Mouse (Mus musculus) 416B (cell line): ENCODE data around the gene Hist1h4j.

Experiments
- DNase-seq: peaks from one replicate; pipeline ENCODE4 v3.0.0; 2011; ENCODE audit warnings: low read depth

The Hist1h4j gene

DNA sequence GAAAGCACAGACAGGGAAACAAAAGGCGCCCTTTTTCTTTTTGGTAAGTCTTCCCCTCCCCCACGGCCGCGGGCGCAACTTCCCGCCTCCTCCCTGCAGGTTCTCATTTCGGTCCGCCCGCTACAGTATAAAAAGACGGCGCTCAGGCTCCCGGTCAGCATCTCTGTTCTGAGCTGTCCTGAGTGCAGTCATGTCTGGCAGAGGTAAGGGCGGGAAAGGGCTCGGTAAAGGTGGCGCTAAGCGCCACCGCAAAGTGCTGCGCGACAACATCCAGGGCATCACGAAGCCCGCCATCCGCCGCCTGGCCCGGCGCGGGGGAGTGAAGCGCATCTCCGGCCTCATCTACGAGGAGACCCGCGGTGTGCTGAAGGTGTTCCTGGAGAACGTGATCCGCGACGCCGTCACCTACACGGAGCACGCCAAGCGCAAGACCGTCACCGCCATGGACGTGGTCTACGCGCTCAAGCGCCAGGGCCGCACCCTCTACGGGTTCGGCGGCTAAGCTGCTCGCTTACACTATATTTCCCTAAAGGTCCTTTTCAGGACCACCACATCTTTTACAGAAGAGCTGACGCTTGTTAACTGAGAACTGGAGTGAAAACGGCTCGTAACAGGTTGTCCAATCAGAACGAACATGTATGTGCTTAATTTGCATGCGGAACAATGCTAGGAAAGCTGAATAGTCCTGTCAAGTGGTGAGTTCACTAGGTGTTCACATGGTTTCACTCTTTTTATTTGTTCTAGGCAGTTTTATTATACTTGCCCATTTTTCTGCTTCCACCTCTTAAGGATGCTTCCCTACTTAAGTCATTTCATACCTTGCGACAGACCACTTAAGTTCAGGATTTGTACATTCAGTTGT, at the start of gene Hist1h4j:
TSS of gene Hist1h4j (plus strand) at position 159 of the 862 bp plus-strand sequence.
- peak; percentile 97 for DNase-seq

DNA sequence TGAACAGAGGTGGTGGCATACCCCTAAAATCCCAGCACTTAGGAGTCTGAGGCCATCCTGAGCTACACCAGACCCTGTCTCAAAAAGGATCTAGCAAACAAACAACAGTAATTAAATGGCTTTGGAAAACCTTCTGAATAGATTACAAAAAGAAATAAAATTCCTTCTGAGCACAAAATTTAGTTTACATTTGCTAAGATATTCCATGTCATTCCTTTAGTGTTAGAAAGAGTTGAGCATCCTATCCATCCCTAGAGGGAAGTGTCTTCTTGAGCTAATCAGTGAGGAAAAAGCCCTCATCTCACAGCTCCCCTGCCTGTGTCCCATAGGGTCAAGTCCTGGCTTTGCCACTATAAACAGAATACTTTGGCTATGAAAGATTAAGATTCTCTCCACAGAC, 37.1 kb upstream of the Hist1h4j start, which contains the start of gene Olfr1359:
TSS of gene Olfr1359 (plus strand) at position 301 of the 400 bp plus-strand sequence.
- DNase-seq = no peak

DNA sequence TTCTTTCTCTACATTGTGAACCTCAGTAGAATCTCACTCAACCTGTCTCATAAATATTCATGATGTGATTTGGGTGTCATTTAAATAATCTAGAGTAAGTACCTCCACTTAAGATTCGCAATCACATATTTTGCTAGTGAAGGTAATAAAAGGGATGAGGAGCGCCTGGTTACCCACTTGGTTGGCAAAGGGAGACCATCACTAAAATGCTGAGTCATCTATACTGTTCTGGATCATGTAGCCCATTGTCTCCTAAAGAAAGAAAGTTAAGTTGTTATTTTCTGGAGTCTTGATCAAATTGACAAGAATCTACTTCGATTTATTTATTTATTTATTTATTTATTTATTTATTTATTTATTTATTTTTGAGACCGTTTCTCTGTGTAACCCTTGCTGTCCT, 28.2 kb upstream of the Hist1h4j start:
- no peak for DNase-seq

DNA sequence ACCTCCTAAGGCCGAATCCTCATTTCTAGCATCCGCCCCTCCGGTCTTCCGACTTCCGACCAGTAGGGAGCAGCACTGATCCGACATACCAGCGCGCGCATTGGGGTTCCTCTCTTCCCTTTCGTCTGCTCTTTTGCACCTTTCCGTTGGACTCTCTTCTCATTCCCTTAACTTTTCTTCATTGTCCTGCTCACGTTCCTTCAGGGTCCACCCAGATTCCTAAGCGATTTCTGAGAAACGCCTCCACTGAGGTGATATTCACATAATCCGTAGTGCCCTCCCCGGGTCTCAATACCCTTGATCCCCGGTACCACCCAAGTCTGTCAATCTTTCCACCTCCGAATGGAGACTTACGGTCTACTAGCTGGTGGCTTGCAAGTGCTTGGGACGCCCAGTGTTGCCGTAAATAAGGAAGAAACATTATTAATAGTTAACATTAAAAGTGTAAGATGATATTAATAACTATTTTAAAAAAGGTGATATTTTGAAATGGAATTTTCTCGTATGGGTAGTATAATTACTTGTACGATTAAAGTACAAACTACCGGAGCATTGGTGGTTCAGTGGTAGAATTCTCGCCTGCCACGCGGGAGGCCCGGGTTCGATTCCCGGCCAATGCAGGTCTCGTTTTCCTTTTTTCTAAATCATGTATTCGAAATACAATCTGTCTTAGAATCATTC, 24.7 kb upstream of the Hist1h4j start:
- peak; percentile 90 for DNase-seq

DNA sequence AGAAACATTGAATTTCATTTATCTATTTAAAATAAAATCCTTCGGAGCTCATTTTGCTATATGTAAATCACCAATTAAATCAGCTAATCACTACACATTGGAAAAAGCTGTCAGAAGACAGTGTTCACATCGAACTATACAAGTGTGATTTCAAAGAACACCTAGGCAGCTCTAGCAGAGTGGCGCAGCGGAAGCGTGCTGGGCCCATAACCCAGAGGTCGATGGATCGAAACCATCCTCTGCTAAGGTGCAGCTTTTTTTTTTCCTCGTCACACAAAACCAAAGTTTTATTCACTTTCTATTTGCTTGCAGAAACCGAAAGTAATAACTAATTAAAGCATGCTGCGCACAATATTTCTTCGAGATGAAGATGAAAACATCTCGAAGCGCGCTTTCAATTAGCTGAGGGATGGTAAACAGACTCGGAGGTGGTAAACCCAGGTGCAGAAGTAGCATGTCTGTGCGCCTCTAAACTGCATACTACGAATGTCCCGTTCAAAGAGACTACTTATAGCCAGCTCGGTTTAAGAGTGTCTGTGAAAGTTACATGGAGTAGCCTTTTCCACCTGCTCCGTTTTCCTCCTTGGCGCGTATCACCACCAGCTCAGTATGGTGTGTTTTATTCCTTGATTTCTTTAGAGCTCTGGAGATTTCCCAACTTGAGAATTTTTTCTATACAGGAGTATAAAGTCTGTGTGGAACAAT, 23.9 kb upstream of the Hist1h4j start:
- DNase-seq = peak; percentile 88

DNA sequence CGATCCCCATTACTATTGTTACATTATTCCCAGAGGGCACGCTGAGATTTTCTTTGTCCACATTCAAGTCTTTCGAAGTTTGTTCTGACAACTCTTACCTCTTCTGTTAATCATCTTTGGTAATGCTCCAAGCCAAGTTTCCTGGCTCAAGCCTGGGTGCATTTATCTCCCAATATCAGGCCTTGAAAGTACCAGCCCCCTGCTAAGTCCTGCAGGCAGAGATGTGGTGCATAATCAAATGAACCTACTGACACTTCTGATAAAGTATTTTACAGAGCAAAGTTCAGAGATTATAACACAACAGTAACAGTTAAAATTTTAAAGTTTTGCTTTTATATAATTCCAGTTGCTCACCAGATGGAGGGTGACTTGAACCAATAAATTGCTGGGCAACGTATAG, 23.2 kb upstream of the Hist1h4j start:
- DNase-seq = peak; percentile 64

DNA sequence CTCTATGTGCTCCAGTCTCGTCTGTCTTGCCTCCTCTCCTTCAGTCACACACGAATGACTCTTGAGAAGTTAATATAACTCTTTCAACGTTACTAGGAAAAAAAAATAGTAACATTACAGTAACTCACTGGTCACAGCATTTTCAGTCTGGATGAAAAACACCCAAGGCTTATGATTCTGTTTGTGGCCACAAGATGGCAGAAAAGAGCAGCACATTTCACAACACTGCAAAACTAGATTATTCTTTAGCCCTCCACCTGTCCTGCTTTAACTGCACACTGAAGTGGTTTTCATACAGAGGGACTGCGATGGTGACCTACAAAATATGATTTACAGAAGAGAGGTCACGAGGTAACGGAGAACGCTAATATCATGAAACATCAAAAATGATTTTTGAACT, 20.1 kb upstream of the Hist1h4j start:
- DNase-seq = peak; percentile 91

DNA sequence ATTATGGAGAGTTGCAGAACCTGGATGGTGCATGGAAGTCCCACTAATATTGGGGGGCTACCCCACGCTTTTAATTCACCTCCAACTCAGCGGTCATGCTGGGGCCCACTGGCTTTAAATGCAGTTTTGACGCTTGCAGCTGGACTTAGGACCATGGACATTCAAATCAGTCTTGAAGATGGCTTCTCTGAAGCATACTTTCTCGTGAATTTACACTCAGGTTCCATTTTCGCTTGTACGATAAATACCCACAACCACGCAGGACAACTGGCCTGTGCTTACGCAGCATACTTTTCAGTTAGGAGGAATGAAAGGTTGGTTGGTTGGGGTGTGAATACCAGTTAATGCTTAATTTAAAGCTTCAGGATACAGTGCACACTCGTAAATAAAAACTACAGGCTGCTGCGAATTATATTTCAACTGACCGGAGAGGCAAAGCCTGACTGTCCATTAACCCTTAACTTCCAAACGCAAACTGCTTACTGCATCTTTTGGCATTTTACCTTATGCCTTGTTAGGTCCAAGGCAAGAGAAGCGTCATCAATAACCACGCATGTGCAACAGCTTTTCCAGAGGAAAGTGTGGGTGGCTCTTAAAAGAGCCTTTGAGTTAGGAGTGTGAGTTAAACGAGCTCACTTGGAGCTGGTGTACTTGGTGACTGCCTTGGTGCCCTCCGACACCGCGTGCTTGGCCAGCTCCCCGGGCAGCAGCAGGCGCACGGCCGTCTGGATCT, 19.6 kb upstream of the Hist1h4j start:
- DNase-seq = peak; percentile 91

DNA sequence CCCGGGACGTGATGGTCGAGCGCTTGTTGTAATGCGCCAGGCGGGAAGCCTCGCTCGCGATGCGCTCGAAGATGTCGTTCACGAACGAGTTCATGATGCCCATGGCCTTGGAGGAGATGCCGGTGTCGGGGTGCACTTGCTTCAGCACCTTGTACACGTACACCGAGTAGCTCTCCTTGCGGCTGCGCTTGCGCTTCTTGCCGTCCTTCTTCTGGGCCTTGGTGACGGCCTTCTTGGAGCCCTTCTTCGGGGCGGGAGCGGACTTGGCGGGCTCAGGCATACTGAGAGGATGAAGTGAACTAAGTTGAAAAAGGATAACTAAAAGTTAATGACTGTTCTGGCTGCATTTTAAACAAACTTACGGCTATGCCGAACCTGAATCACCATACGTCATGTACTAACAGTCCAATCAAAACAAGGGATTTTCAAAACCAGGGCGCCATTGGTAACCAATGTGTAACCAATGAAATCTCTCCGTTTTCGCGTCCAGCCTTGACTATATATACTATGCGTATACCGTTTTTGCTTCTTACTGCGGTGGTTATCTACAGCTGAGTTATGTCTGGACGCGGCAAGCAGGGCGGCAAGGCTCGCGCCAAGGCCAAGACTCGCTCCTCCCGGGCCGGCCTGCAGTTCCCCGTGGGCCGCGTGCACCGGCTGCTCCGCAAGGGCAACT, 18.9 kb upstream of the Hist1h4j start, which contains the start of the genes Hist1h2bl and Hist1h2ai:
TSS of gene Hist1h2bl (minus strand) at position 280 of the 676 bp plus-strand sequence.
TSS of gene Hist1h2ai (plus strand) at position 559 of the 676 bp plus-strand sequence.
- peak; percentile 100 for DNase-seq

DNA sequence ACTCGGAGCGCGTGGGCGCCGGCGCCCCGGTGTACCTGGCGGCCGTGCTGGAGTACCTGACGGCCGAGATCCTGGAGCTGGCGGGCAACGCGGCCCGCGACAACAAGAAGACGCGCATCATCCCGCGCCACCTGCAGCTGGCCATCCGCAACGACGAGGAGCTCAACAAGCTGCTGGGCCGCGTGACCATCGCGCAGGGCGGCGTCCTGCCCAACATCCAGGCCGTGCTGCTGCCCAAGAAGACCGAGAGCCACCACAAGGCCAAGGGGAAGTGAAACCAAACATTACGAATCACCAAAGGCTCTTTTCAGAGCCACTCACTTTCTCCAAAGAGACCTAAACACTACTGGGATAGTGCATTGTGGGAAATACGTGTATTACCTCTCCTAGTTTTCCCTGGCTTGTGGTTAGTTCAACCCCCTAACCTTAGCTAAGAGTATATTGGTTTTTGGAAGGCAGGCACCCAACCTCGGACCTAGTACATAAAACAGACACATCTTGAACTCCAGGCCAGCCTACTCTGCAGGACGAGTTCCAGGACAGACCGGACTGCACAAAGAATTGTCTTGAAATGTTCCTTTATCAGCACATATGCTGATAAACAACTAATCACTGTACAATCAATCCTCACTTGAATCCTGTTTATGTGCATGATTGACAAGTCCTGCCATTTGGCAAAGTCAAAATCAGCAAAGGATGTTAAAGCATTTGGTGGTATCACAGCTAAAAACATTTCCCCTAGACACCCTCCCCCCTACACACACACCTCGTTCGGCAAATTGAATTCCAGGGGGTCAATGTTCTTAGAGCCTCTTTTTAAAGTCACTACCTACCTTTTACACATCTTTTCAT, 18.1 kb upstream of the Hist1h4j start:
- peak; percentile 93 for DNase-seq

DNA sequence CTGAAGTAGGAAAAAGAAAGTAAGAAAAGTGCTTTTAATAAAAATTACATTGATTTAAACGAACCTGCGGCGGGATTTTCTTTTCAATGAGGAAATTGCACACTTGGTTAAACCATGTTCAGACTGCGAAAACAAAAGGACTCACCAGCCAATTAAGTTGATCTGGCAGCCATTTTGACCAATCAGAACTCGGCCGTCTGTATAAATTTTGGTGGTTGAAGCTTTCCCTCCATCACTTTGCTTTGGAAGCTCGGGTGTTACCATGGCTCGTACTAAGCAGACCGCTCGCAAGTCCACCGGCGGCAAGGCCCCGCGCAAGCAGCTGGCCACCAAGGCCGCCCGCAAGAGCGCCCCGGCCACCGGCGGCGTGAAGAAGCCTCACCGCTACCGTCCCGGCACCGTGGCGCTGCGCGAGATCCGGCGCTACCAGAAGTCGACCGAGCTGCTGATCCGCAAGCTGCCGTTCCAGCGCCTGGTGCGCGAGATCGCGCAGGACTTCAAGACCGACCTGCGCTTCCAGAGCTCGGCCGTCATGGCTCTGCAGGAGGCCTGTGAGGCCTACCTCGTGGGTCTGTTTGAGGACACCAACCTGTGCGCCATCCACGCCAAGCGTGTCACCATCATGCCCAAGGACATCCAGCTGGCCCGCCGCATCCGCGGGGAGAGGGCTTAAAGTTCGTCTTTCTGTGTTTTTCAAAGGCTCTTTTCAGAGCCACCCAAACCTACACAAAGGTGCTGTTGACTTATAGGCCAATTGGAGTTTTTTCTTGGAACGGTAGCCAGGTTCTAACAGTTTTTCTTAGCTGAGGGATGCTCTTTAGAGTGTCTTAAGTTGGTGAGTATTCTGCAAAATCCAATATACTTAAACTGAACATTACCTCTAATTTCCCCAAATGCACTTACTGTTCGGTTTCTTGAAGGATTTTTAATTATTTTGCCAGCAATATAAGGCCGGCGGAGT, 17.2 kb upstream of the Hist1h4j start, which contains the start of gene Hist1h3h:
TSS of gene Hist1h3h (plus strand) at position 263 of the 961 bp plus-strand sequence.
- DNase-seq = peak; percentile 99

DNA sequence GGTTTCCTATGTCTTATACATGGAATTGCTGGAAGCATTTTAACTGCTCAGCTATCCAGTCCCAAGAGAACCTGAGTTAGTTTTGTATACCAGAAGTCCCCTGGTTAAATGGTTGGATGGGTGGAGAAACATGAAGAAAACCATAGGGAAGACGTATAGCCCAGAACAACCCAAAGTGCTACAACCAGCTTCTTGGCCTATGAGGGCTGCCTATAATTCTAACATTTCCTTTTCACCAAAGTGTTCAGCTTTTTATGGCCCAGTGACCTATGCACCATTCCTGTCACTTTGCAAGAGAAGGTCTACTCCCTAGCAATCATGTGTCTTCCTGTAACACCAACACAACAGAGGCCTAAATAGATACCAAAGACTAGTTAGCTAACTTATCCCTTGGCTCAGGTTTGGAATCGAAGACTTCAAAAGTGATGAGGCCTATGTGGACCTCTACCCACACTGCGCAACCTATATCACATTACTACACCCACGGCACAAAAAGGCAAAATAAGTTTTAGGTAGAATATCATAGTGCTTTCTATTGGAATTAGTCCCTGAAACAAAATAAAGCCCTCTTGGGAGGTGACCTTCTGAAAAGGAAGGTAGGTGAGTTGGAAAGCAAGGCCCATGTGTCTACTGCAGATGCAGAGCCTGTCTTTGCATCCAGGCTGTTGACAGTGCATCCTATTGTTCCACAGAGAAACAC, 16.3 kb upstream of the Hist1h4j start:
- DNase-seq = peak; percentile 85

DNA sequence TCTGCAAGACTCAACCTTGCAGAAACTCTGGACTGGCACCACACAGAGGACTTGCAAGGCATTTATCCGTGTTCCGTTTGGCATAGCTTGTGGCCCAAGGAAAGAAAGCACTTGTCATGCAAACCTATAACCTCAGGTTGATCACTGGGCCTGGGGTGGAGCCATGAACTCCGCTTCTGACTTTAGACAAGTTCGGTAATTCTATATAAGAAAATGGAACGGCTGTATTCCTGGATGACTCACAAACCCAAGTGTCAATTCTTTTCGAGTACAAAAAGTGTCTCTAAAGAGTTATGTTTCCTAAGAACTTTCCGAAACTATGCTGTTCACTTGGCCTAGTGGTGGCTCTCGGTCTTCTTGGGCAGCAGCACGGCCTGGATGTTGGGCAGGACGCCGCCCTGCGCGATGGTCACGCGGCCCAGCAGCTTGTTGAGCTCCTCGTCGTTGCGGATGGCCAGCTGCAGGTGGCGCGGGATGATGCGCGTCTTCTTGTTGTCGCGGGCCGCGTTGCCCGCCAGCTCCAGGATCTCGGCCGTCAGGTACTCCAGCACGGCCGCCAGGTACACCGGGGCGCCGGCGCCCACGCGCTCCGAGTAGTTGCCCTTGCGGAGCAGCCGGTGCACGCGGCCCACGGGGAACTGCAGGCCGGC, 13.6 kb upstream of the Hist1h4j start:
- DNase-seq = peak; percentile 89

DNA sequence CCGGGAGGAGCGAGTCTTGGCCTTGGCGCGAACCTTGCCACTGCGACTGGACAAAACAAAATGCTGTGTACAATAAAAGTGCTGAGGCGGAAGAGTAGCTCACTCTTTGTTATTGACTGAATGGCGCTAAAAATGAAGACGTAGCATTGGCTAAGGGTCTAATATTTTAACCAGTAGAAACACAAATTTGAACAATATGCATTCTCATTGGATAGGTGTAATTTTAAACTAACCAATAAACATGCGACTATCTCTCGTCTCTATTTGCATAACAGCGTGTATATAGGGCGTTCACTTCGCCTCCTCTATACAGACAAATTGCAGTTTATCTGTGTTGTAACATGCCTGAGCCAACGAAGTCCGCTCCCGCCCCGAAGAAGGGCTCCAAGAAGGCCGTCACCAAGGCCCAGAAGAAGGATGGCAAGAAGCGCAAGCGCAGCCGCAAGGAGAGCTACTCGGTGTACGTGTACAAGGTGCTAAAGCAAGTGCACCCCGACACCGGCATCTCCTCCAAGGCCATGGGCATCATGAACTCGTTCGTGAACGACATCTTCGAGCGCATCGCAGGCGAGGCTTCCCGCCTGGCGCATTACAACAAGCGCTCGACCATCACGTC, 13.0 kb upstream of the Hist1h4j start, which contains the start of gene Hist1h2bm:
TSS of gene Hist1h2bm (plus strand) at position 288 of the 616 bp plus-strand sequence.
- peak; percentile 99 for DNase-seq

DNA sequence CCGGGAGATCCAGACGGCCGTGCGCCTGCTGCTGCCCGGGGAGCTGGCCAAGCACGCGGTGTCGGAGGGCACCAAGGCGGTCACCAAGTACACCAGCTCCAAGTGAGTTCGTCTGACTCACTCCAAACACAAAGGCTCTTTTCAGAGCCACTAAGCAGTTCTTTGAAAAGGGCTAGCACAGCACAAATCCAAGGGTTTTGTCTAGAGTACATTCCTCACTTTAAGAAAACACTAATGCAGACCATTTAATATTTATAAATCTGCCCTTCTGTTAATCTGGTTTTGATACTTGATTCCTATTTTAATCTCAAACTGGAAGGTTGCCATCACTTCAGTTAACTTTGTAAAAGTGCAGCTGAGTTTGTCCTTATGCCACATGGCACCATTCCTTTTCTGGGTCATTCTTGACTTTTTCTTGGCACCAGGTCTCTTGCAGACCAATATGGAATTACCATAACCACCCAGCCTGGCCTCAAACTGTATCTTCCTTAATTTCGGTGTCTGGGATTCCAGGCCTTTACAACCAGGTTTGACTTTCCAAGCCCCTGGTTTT, 12.4 kb upstream of the Hist1h4j start:
- peak; percentile 86 for DNase-seq

DNA sequence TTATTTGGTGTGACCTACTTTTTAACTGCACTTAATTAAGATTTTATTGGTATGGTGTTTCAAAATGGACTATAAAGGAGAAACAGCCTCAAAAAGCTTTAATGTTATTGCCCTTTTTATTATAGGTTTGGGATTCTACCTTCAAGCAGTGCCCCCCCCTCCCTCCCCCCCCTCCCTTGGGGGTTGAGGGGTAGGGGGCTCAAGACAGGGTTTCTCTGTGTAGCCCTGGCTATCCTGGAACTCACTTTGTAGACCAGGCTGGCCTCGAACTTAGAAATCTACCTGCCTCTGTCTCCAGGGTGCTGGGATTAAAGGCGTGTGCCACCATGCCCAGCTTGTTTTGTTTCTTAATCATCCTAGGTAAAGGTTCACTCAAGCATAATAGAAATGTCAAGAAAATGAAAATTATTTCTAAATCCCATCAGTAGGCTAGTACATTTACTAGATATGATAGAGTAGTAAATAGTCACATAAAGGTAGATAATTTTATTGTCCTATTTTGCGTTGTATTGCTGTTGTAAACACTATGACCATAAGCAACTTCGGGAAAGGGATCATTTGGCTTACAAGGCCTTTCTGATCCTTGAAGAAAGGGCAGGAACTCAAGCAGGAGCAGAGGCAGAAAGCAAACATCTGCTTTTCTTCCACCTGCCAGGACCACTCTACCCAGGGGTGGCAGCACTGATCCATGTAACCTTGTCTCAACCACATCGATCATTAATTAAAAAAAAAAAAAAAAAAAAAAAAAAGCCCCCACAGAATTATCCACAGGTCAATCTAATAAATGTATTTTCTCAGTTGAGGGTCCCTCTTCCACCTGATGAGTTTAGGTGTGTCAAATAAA, 11.6 kb upstream of the Hist1h4j start:
- peak; percentile 67 for DNase-seq
